Mouse (Mus musculus) kidney, adult 18-20 months (tissue): ENCODE data around the gene Iglon5.

Experiments
- DNase-seq: peaks from one replicate; pipeline ENCODE4 v3.0.0; 2021

Iglon5 gene

GRCm38 (mm10) chr7:43464864-43465343 lies 25.0 kb downstream of the Iglon5 start:
- no peak for DNase-seq

GRCm38 (mm10) chr7:43463976-43464375 lies 25.9 kb downstream of the Iglon5 start:
- DNase-seq, result no peak

- no peak for DNase-seq
Measured at GRCm38 (mm10) chr7:43462851-43463250, 27.0 kb downstream of the Iglon5 start, which contains the start of gene Vsig10l. Gene Vsig10l (plus strand): TSS chr7:43463151.

GRCm38 (mm10) chr7:43454371-43454770 lies 35.5 kb downstream of the Iglon5 start:
- peak; percentile 43 for DNase-seq

GRCm38 (mm10) chr7:43453599-43454355 lies 36.1 kb downstream of the Iglon5 start:
- DNase-seq, result peak; percentile 73

GRCm38 (mm10) chr7:43452609-43453008 lies 37.3 kb downstream of the Iglon5 start:
- DNase-seq, result no peak

- DNase-seq, result no peak
Measured at GRCm38 (mm10) chr7:43451726-43452125, 38.1 kb downstream of the Iglon5 start.

GRCm38 (mm10) chr7:43449811-43450210 lies 40.1 kb downstream of the Iglon5 start:
- no peak for DNase-seq

- peak; percentile 45 for DNase-seq
Measured at GRCm38 (mm10) chr7:43448246-43448645, 41.6 kb downstream of the Iglon5 start.

- DNase-seq, result peak; percentile 68
Measured at GRCm38 (mm10) chr7:43447801-43448200, 42.1 kb downstream of the Iglon5 start.

- DNase-seq, result peak; percentile 94
Measured at GRCm38 (mm10) chr7:43443917-43444293, 46.0 kb downstream of the Iglon5 start, which contains the start of the genes Etfb and Gm45233. Gene Etfb (plus strand): TSS chr7:43444083. Gene Gm45233 (plus strand): TSS chr7:43444128.

GRCm38 (mm10) chr7:43443126-43443916 lies 46.6 kb downstream of the Iglon5 start:
- DNase-seq, result peak; percentile 87

- no peak for DNase-seq
Measured at GRCm38 (mm10) chr7:43442684-43443083, 47.2 kb downstream of the Iglon5 start.

- peak; percentile 41 for DNase-seq
Measured at GRCm38 (mm10) chr7:43441071-43441470, 48.8 kb downstream of the Iglon5 start.

GRCm38 (mm10) chr7:43440482-43440881 lies 49.4 kb downstream of the Iglon5 start, which contains the start of gene Cldnd2:
Gene Cldnd2 (plus strand): TSS chr7:43440782.
- DNase-seq, result no peak

- DNase-seq, result no peak
Measured at GRCm38 (mm10) chr7:43438611-43439010, 51.3 kb downstream of the Iglon5 start.

- no peak for DNase-seq
Measured at GRCm38 (mm10) chr7:43436341-43437255, 53.3 kb downstream of the Iglon5 start, which contains the start of gene Nkg7. Gene Nkg7 (plus strand): TSS chr7:43437073.

- no peak for DNase-seq
Measured at GRCm38 (mm10) chr7:43434676-43435075, 55.2 kb downstream of the Iglon5 start.

- DNase-seq, result no peak
Measured at GRCm38 (mm10) chr7:43432891-43433290, 57.0 kb downstream of the Iglon5 start.

GRCm38 (mm10) chr7:43429500-43429899 lies 60.4 kb downstream of the Iglon5 start:
- no peak for DNase-seq

- DNase-seq, result no peak
Measured at GRCm38 (mm10) chr7:43427406-43427805, 62.5 kb downstream of the Iglon5 start, which contains the start of gene Lim2. Gene Lim2 (plus strand): TSS chr7:43427670.

- no peak for DNase-seq
Measured at GRCm38 (mm10) chr7:43423991-43424625, 65.8 kb downstream of the Iglon5 start.
